Mouse (Mus musculus): ENCODE data around the gene Defb46. TPM values are rescaled to one million over a fixed set of nuclear protein-coding genes. Genes with fewer than 3 reads are reported as not detected.

Defb46 gene
- total RNA-seq (2017) = not detected in 2 replicates

DNA sequence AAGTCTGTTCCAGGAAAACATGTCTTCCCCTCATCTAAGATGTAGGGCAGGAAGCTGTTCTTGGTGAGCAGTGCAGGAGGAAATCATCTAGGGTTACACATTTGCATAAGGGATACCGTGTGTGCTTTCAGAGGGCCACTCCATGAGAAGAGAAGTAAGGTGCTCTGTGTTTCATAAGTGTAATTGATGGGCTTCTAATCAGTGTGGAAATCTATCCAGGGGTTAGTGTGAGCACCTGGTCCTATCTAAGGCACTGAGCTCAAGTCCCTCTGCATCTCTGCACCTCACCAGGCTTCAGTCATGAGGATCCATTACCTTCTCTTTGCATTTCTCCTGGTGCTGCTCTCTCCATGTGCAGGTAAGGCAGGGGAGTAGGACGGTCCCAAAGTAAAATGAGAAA, at the start of gene Defb46:
Defb46 (plus strand) TSS at position 301 of the 400 bp plus-strand sequence.
- ATAC-seq (replicated peaks; ENCODE audit: low read depth, poor library complexity, severe bottlenecking) = no peak

DNA sequence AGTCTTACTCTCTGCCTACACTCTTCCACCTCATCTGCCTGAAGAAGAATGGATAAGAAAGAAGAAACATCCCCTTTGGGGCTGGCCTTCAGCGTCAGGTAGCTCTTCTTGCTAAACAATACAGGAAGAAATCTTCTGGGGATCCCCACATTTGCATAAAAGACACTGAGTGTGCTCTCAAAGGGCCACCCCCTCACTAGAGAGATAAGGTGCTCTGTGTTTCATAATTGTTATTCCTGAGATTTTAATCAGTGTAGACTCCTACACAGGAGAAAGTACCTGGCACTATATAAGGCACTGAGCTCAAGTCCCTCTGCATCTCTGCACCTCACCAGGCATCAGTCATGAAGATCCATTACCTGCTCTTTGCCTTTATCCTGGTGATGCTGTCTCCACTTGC, 14.6 kb upstream of the Defb46 start, which contains the start of gene Defb6:
Defb6 (plus strand) TSS at position 318 of the 400 bp plus-strand sequence.
- no peak for ATAC-seq (replicated peaks; ENCODE audit: low read depth, poor library complexity, severe bottlenecking)

DNA sequence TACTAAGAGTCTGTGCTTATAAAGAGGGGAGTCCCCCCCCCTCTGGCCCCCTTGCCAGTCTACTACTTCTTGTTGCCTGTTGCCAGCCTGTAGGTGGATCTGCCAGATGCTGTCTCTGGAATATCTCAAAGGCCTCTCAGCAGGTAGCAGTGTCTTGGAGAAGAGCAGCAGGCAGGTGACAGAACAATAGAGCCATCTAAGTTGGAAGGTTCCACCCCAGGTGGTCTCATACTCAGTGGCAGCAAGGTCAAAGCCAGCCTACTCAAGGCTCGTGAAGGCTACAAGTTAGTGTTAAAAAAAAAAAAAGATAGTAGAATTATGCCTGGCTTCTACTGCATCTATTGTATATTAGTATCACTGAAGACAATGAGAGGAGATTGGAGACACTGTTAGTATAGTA, 1.6 kb upstream of the Defb46 start:
- ATAC-seq (replicated peaks; ENCODE audit: low read depth, poor library complexity, severe bottlenecking) = no peak

DNA sequence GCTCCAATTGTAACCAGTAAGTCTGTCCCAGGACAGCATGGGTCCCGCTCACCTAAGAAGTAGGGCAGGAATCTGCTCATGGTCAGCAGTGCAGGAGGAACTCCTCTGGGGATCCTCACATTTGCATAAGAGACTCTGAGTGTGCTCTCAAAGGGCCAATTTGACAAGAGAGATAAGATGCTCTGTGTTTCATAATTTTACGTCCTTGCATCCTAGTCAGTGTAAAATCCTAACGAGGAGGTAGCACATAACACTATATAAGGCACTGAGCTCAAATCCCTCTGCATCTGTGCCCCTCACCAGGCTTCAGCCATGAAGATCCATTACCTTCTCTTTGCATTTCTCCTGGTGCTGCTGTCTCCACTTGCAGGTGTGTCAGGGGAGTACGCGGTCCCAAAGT, 7.6 kb downstream of the Defb46 start, which contains the start of gene Defb5:
Defb5 (plus strand) TSS at position 301 of the 400 bp plus-strand sequence.
- no peak for ATAC-seq (replicated peaks; ENCODE audit: low read depth, poor library complexity, severe bottlenecking)

DNA sequence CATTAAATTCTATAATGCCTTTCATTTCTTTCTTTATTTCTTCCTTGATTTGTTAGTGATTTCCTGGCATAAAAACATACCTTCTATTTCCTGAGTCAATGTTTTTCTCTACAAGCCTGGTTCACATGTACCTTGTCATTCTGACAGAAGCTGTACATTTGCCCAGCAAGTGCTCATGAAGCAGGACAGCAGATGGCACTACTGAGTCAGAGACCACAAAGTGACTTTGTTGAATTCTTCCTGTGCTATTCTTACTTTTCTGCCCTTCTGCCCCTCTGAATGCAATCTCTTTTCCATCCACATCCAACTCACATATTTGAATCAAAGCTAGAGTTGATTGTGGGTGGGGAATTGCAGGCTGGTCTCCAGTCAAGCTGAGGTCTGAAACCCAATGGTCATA, 18.4 kb downstream of the Defb46 start:
- no peak for ATAC-seq (replicated peaks; ENCODE audit: low read depth, poor library complexity, severe bottlenecking)

DNA sequence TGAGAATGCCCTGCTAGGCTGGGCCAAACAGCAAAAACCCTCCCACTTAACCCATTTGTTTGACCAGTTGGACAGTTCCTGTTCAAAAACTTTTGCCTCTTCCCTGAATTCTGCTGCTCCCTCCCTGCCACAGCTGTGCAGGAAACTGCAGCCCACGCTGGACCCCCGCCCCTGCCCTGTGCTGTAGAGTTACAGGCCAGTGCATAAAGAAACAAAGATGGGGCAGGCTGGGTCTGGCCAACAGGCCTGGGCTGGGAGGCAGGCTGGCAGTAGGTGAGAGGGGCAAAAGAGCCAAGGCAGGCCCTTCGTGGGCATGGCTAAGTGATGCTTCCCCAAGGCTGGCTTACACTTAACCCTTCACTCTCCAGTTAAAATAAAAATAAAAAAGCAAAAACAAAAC, 20.0 kb downstream of the Defb46 start:
- ATAC-seq (replicated peaks; ENCODE audit: low read depth, poor library complexity, severe bottlenecking) = no peak

Other genes starting within 250 kb of the Defb46 start
- gene Defb37, start 248.9 kb upstream of the Defb46 start, total RNA-seq (2017) = not detected in 2 replicates
- not detected in 2 replicates for gene Defb38, start 213.3 kb upstream of the Defb46 start, total RNA-seq (2017)
- gene Defb39, start 175.1 kb upstream of the Defb46 start, total RNA-seq (2017) = not detected in 2 replicates
- not detected in 2 replicates for gene Defb12, start 125.1 kb upstream of the Defb46 start, total RNA-seq (2017)
- gene Defb34, start 116.2 kb upstream of the Defb46 start, total RNA-seq (2017) = not detected in 2 replicates
- gene Gm45826, start 99.1 kb upstream of the Defb46 start, total RNA-seq (2017) = not detected in 2 replicates
- not detected in 2 replicates for gene Defb14, start 45.6 kb upstream of the Defb46 start, total RNA-seq (2017)
- gene Defb4, start 41.2 kb upstream of the Defb46 start, total RNA-seq (2017) = not detected in 2 replicates
- not detected in 2 replicates for gene Defb6, start 14.4 kb upstream of the Defb46 start, total RNA-seq (2017)
- gene Defb5, start 7.7 kb downstream of the Defb46 start, total RNA-seq (2017) = not detected in 2 replicates
- gene Defb3, start 53.4 kb downstream of the Defb46 start, total RNA-seq (2017) = not detected in 2 replicates
- gene Defb8, start 207.7 kb downstream of the Defb46 start, total RNA-seq (2017) = not detected in 2 replicates